Mouse (Mus musculus): ENCODE measurements around the gene Arhgef33. TPM values are rescaled to one million over a fixed set of nuclear protein-coding genes. Genes with fewer than 3 reads are reported as not detected.

Gene Arhgef33
- total and polyA plus RNA-seq, 2 experiments from 2014 or later, result 2.2 to 7.7 TPM

- peaks cover 37% of the 10 kb centered on the region for H3K36me3 ChIP-seq (ENCODE audit: insufficient read depth, low read length)
Observed at GRCm38 (mm10) chr17:80420998-80421397, 113.8 kb downstream of the Arhgef33 start.

GRCm38 (mm10) chr17:80426171-80426570 is 119.0 kb downstream of the Arhgef33 start:
- TF ChIP-seq CTCF (IDR thresholded peaks at IDR 0.05), result no peak
- Histone ChIP-seq H3K4me2 (ENCODE audit: low read depth, low read length, poor library complexity, severe bottlenecking) (no peak overlapping the region), H3K27ac (ENCODE audit: low read depth, low read length) (no peak overlapping the region), H3K27me3 (ENCODE audit: insufficient read depth, low read length) (no peaks in the 10 kb centered on the region), H3K4me3 (ENCODE audit: low read depth, low read length) (no peak overlapping the region), H3K36me3 (ENCODE audit: insufficient read depth, low read length) (peaks cover 10% of the 10 kb centered on the region), H3K9me3 (ENCODE audit: low read length) (no peaks in the 10 kb centered on the region), H3K4me1 (ENCODE audit: insufficient read depth, low read length) (no peaks in the 10 kb centered on the region), H3K9ac (replicated peaks; ENCODE audit: low read length, poor library complexity, severe bottlenecking) (no peak overlapping the region)
- 91% methylated on average over 7 of the region's 7 CpGs for WGBS
- DNase-seq (ENCODE audit: low spot score) (no peak), ATAC-seq (ENCODE audit: low FRiP score) (no peak)

More at GRCm38 (mm10) chr17:80420998-80421397, 113.8 kb downstream of the Arhgef33 start:
- no peak for TF ChIP-seq CTCF (IDR thresholded peaks at IDR 0.05)
- H3K27me3 ChIP-seq (ENCODE audit: insufficient read depth, low read length), result no peaks in the 10 kb centered on the region
- DNase-seq (ENCODE audit: low spot score), result no peak
- no peak overlapping the region for H3K4me3 ChIP-seq (ENCODE audit: low read depth, low read length)
- ATAC-seq (ENCODE audit: low FRiP score), result no peak
- no peaks in the 10 kb centered on the region for H3K4me1 ChIP-seq (ENCODE audit: insufficient read depth, low read length)
- H3K27ac ChIP-seq (ENCODE audit: low read depth, low read length), result no peak overlapping the region
- H3K4me2 ChIP-seq (ENCODE audit: low read depth, low read length, poor library complexity, severe bottlenecking), result no peak overlapping the region
- no peak overlapping the region for H3K9ac ChIP-seq (replicated peaks; ENCODE audit: low read length, poor library complexity, severe bottlenecking)
- WGBS, result 95% methylated on average over 1 of the region's 1 CpGs
- no peaks in the 10 kb centered on the region for H3K9me3 ChIP-seq (ENCODE audit: low read length)

- Histone ChIP-seq H3K27ac (ENCODE audit: low read depth, low read length) (no peak overlapping the region), H3K4me1 (ENCODE audit: insufficient read depth, low read length) (no peaks in the 10 kb centered on the region), H3K9me3 (ENCODE audit: low read length) (no peaks in the 10 kb centered on the region), H3K4me2 (ENCODE audit: low read depth, low read length, poor library complexity, severe bottlenecking) (no peak overlapping the region), H3K4me3 (ENCODE audit: low read depth, low read length) (no peak overlapping the region), H3K36me3 (ENCODE audit: insufficient read depth, low read length) (peaks cover 10% of the 10 kb centered on the region), H3K9ac (replicated peaks; ENCODE audit: low read length, poor library complexity, severe bottlenecking) (no peak overlapping the region), H3K27me3 (ENCODE audit: insufficient read depth, low read length) (no peaks in the 10 kb centered on the region)
- no peak for TF ChIP-seq CTCF (IDR thresholded peaks at IDR 0.05)
- WGBS, result 72% methylated on average over 5 of the region's 5 CpGs
- ATAC-seq (ENCODE audit: low FRiP score) (no peak), DNase-seq (ENCODE audit: low spot score) (no peak)
Observed at GRCm38 (mm10) chr17:80426901-80427300, 119.7 kb downstream of the Arhgef33 start.

GRCm38 (mm10) chr17:80427966-80428365 is 120.8 kb downstream of the Arhgef33 start:
- Histone ChIP-seq H3K9ac (replicated peaks; ENCODE audit: low read length, poor library complexity, severe bottlenecking) (no peak overlapping the region), H3K4me2 (ENCODE audit: low read depth, low read length, poor library complexity, severe bottlenecking) (no peak overlapping the region)
- no peak for ATAC-seq (ENCODE audit: low FRiP score)

GRCm38 (mm10) chr17:80431997-80432396 is 124.8 kb downstream of the Arhgef33 start:
- no peak overlapping the region for H3K4me3 ChIP-seq (ENCODE audit: low read depth, low read length)
- no peak for ATAC-seq (ENCODE audit: low FRiP score)
- no peaks in the 10 kb centered on the region for H3K27me3 ChIP-seq (ENCODE audit: insufficient read depth, low read length)
- TF ChIP-seq CTCF (IDR thresholded peaks at IDR 0.05), result no peak
- 95% methylated on average over 9 of the region's 9 CpGs for WGBS
- H3K4me1 ChIP-seq (ENCODE audit: insufficient read depth, low read length), result no peaks in the 10 kb centered on the region
- no peak overlapping the region for H3K4me2 ChIP-seq (ENCODE audit: low read depth, low read length, poor library complexity, severe bottlenecking)
- H3K9me3 ChIP-seq (ENCODE audit: low read length), result no peaks in the 10 kb centered on the region
- H3K27ac ChIP-seq (ENCODE audit: low read depth, low read length), result no peak overlapping the region
- H3K9ac ChIP-seq (replicated peaks; ENCODE audit: low read length, poor library complexity, severe bottlenecking), result no peak overlapping the region
- H3K36me3 ChIP-seq (ENCODE audit: insufficient read depth, low read length), result peaks cover 10% of the 10 kb centered on the region
- no peak for DNase-seq (ENCODE audit: low spot score)

More at GRCm38 (mm10) chr17:80427966-80428365, 120.8 kb downstream of the Arhgef33 start:
- WGBS, result 57% methylated on average over 2 of the region's 2 CpGs
- H3K4me1 ChIP-seq (ENCODE audit: insufficient read depth, low read length), result no peaks in the 10 kb centered on the region
- no peak overlapping the region for H3K27ac ChIP-seq (ENCODE audit: low read depth, low read length)
- DNase-seq (ENCODE audit: low spot score), result no peak
- no peaks in the 10 kb centered on the region for H3K27me3 ChIP-seq (ENCODE audit: insufficient read depth, low read length)
- H3K36me3 ChIP-seq (ENCODE audit: insufficient read depth, low read length), result peaks cover 4% of the 10 kb centered on the region
- H3K9me3 ChIP-seq (ENCODE audit: low read length), result no peaks in the 10 kb centered on the region
- no peak overlapping the region for H3K4me3 ChIP-seq (ENCODE audit: low read depth, low read length)
- no peak for TF ChIP-seq CTCF (IDR thresholded peaks at IDR 0.05)

- no peak for TF ChIP-seq CTCF (IDR thresholded peaks at IDR 0.05)
- ATAC-seq (ENCODE audit: low FRiP score) (no peak), DNase-seq (ENCODE audit: low spot score) (no peak)
- H3K4me2 ChIP-seq (ENCODE audit: low read depth, low read length, poor library complexity, severe bottlenecking), result no peak overlapping the region
- H3K27me3 ChIP-seq (ENCODE audit: insufficient read depth, low read length), result no peaks in the 10 kb centered on the region
- no peaks in the 10 kb centered on the region for H3K9me3 ChIP-seq (ENCODE audit: low read length)
- 69% methylated on average over 3 of the region's 3 CpGs for WGBS
- H3K36me3 ChIP-seq (ENCODE audit: insufficient read depth, low read length), result peaks cover 17% of the 10 kb centered on the region
- H3K4me3 ChIP-seq (ENCODE audit: low read depth, low read length), result no peak overlapping the region
- no peaks in the 10 kb centered on the region for H3K4me1 ChIP-seq (ENCODE audit: insufficient read depth, low read length)
- no peak overlapping the region for H3K27ac ChIP-seq (ENCODE audit: low read depth, low read length)
- H3K9ac ChIP-seq (replicated peaks; ENCODE audit: low read length, poor library complexity, severe bottlenecking), result no peak overlapping the region
Observed at GRCm38 (mm10) chr17:80434430-80434829, 127.2 kb downstream of the Arhgef33 start.
